Mouse (Mus musculus) neutrophil, adult 5-6 weeks (primary cell): ENCODE measurements around the gene Sez6l. TPM values are rescaled to one million over a fixed set of nuclear protein-coding genes. Genes with fewer than 3 reads are reported as not detected.
"Not testable (repeated sequence)": the region's sequence is repeated elsewhere in the genome, so short reads cannot be mapped to it uniquely, and the experiment has no call there.

ENCODE experiments used
- ATAC-seq: fragments of 151-379, 151-347 bp; 2 replicates; pipeline ENCODE4 v1.8.0; 2017; ENCODE audit warnings: mild to moderate bottlenecking, moderate TSS enrichment; ENCODE audit not compliant: insufficient number of reproducible peaks, poor library complexity, low FRiP score, severe bottlenecking; ENCODE audit errors: extremely low read depth
- total RNA-seq: library from RNA; stranded (forward); fragments of 200-1000 nt; gene quantifications from 2 replicates; pipeline ENCODE4 v1.2.3, GENCODE M21; 2017

Gene Sez6l
- total RNA-seq, 1 experiment from 2014 or later = not detected

DNA sequence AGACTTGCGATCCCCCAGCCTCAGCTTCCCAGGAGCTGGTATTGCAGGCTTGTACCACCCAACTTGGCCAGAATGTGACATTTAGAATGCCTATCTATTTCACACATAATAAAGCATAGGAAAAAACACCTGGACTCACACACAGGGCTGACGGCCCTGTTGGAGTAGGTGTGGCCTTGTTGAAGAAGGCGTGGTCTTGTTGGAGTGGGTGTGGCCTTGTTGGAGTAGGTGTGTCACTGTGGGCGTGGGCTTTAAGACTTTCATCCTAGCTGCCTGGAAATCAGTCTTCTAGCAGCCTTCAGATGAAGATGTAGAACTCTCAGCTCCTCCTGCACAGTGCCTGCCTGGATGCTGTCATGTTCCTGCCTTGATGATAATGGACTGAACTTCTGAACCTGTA is 164.2 kb downstream of the Sez6l start:
- not testable (repeated sequence) for ATAC-seq

DNA sequence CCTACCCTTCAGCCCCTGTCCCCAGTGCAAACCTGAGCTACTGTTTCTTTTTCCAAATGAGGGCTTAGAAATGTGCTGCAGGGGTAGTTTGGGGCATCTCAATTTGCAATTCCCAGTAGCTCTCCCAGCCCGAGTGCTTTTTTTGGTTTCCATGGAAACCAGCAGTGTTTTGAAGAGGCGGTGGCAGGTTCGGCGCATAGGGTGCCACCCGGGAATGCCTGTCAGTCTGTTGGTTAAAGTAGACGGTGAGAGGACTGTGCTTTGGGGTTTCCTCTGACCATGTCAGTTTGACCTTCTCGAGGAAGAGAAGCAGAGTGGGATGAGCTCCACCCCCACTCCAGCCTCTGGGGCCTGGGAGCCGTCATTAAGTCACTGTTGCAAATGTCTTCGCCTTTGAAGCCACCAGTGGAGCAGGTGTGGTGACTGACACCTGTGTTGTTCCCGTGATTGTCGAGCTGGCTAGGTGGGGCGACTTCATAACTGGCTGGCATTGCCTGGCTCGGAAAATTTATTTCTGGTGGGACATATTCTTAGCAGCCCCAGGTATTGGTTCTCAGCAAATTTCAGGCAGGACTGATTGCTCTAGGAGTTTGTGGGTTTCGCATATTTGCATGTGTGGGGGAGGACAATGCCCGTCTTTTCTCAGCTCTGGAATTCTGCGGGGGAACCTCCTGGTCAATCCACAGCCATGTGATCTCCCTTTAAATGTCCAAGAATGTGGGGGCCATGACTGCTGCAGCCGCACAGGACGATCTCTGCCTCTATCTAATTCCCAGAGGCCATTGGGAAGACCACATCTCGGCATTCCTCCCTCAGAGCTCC is 165.3 kb downstream of the Sez6l start:
- ATAC-seq = no peak

DNA sequence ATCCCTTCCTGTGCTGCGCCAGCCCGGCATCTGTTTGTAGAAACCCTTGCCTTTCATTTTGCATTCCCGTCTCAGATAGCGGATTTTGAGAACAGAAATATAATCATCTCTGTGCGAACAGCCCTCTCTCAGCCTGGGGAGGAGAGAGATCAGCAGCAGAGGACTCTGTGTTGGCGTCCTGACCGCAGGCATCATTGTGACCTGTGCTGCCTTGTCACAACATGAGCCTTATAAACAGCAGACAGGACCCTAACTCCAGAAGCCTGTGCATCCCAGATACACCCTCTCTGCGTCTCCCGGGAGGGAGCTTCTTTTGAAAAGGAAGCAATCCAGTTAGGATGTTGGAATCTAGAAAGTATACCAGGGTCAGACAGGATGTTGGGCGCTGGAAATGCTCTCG is 165.9 kb downstream of the Sez6l start:
- ATAC-seq = no peak

DNA sequence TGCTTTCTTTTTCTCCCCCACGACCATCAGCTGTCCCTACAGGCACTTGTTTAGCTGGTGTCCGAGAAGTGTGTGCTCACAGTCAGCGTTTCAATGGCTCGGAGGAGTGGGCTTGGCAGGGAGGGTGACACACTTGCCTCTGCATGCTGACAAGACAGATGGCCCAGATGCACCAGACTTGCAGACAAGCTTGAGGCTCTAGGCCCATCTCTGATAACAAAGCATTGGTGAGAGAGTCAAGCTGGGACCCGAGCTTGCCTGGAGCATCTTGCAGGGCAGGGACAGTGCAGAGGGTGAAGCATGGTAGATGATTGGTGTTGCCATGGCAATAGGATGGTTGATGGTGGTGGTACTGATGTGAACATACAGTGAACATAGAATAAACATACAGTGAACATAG is 167.7 kb downstream of the Sez6l start:
- ATAC-seq = no peak

DNA sequence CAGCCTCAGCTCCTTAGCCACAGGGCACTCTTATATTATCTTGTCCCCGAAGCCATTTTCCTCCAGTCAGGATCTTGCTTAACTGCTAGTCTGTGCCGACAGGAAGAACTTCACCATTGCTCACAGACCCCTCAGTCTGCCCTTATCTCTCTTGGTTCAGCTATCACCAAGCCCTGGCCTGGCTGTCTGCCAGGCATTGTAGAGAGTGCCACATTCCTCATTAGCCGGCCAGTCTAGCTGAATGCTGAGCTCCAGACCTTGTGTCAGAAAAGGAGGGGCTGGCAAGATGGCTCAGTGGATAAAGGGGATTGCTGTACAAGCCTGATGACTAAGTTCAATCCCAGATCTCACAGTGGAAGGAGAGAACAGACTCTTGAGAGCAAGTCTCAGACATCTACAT is 171.0 kb downstream of the Sez6l start:
- ATAC-seq = no peak

DNA sequence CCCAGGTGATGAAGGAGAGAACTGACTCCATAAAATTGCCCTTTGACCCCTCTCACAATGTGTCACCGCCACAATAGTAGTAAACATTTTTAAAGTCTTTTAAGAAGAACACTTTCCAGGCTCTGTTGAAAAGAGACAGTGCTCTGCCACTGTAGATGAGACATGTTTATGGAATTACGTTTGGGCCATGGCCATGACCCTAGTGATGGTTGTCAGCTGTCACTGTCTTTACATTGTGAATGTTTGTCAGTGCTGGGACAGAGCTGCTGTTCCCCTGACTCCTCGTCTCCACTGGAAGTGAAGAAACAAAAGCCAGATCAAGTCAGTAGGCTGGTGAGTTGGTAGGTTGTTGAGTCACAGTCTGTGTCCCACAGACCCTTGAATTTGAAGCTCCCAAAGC is 174.5 kb downstream of the Sez6l start:
- no peak for ATAC-seq

DNA sequence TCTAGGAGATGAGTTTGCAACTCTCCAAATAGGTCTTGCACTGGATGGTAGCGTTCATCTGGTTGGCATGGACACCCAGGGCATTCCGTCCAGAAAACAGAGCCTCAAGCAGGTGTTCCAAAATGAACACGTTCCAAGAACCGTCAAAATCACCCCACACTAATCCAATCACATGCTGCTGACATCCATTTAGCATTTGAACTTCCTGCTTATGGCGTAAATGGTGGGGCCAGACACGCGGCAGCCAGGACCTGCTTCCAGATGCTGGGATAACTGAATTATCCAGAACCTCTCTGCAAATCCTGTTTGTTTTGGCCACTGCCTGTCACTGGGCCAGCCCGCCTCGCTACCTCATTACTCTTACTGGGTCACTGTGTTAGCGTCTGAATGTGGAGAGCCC is 177.7 kb downstream of the Sez6l start:
- no peak for ATAC-seq

DNA sequence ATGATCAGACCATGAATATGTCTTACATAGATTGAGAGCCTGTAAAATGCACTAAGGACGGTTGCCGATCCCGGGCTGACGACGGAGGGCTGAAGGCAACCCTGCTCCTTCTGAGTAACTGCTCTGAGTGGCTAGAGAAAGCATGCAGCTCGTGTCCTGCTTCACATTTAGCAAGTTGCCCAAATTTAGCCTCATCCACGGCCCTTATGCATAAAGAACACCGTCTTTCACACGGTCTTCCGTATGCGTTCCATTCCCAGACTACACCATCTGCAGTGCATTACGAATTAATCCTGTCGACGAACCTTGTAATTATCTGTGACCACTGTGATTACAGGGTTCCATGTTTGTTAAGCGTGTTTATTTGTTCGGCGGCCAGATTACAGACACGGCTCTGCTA is 180.9 kb downstream of the Sez6l start:
- no peak for ATAC-seq

DNA sequence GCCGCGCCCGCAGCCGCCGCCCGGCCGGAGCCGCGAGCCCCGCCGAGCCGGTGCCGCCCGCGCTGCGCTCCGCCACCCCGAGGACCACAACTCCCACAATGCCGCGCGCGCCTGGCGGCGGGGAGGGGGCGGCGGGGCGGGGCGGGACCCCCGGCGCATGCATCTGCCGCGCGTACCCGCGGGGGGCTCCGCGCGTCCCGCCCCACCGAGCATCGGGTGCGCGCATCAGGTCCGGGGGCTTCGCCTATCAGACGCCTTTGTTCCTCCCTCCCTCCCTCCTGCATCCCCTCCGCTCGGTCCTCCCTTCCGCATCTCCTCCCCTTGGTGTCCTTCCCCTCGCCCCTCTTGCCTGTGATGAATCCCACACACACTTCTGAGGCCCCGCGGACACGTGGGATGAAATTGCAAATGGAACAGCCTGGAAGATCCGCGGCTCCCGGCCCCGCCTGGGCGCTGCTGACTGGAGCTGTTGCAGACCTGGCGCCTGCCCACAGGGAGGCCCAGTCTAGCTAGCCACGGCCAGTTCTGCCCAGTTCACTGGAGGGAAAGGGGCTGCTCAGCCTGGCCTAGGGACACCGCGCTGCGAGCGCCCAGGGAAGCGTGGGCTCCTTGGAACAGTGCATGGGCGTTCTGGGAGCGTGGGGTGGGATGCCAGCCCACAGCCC is 182.1 kb downstream of the Sez6l start, which contains the start of gene Asphd2:
TSS of gene Asphd2 (minus strand) at position 88 of the 665 bp plus-strand sequence.
- ATAC-seq = no peak

DNA sequence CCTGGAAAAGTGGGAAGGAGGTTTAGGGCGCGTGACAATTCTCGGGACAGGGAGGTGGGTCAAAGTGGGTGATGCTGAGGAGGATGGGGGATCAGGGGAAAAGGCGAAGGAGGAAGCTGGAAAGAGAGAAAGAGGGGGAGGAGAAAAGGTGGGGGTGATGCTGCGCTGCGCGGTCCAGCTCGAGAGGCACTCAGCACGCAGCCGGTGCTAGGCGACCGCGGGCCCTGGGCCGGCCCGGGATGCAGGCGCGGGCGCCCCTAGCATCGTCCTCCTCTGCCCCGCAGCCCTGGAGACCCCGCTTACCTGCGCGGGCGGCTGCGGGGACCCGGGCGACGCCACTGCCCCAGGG is 182.6 kb downstream of the Sez6l start:
- no peak for ATAC-seq

DNA sequence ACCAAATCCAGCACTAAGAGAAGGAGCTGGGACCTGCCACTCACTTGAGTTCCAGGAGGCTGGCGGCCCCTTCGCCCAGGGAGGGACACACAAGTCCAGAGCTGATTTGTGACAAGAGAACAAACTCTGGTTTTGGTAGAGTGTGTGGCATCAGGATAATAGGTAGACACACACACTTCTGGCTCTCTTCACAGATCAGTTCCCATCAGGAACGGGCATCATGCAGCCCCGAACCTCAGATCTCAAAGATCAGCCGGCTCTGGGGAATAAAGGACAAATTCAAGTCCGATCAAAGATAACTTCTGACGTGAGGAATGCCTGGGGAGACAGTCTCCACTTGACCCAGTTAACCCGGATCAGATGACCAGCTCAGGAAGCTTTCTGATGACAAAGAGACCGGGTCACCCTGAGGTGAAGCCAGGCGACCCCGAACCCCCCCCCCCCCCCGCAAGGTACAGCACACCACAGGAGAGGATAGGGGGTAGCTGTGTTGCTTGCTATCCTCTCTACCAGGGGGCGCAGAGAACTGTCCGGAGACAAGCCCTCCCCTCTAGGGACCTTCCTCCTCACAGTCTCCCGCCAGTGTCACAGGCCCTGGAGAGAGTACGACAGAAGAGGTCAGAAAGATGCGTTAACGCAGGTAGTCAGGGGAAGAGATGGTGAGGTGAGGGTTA is 183.1 kb downstream of the Sez6l start:
- ATAC-seq = no peak

DNA sequence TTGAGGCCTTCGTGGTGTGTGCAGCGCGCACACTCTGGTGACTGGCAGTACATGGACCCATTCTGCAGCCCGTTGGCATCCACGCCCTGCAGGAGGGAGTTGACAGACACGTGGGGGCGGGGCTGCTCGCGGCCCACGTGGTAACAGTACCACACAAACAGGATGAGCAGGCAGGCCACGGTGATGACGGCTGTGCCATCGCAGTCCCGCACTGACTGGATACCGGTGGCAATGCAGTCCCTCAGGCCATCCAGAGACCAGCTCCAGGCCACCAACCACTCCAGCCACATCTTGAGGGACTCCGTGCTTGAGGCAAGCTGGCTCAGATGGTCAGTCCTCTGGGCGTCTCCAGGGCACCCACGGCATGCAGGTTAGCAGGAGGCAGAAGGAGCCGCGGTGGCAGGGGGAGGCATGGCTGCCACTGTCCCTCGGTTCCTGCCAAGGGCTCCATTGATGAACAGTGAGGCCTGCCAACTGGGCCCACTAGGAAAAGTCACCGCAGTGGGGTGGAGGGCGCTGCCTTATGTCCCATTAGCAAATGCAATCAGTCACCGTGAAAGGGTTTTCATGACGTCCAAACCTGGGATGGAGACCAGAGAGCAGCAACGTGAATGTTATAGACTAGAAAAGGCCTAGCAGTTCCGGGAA is 185.2 kb downstream of the Sez6l start:
- ATAC-seq = no peak

DNA sequence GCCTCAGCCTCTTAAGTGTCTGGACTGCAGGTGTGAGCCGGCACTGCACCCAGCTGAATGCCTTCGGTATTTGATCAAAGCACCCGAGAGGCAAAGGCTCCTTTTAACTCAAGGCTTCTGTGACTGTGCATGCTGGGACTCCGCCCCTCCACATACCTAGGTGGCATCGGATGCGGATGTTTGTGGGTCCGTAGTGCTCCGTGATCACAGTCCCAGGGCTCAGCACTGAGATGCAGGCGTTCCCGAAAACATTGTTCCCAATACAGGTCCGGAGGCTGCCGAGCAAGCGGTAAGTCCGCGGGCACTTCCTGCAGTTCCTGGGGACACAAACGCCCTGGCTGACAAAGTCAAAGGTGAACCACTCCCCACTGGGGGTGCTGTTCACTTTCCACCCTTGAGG is 186.0 kb downstream of the Sez6l start:
- ATAC-seq = no peak

DNA sequence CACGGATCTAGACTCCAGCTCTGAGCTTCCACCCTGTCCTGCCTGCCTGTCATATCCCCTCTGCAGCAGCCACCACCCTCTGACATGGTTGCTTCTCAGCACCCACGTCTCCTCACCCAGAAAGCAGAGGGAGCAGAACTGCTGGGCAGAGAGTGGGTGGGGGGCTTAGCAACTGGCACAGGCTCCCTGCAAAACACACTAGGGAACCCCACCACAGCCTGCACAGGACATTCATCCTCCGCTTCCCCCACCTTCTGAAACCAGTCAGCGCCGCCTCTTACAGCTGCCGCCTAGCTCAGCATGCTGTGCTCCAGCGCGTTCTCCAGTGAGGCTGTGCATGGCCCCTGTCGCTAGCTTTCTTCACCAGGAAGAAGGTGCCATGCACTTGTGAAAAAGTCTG is 187.6 kb downstream of the Sez6l start:
- ATAC-seq = no peak

DNA sequence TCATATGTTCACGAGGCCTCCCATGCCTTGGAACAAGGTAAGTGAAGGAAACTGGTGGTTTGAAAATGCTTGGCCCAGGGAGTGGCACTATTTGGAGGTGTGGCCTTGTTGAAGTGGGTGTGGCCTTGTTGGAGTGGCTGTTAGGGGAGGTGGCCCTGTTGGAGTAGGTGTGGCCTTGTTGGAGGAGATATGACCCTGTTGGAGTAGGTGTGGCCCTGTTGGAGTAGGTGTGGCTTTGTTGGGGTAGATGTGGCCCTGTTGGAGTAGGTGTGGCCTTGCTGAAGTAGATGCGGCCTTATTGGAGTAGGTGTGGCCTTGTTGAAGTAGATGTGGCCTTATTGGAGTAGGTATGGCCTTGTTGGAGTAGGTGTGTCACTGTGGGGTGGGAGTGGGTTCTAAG is 191.0 kb downstream of the Sez6l start:
- ATAC-seq = no peak

DNA sequence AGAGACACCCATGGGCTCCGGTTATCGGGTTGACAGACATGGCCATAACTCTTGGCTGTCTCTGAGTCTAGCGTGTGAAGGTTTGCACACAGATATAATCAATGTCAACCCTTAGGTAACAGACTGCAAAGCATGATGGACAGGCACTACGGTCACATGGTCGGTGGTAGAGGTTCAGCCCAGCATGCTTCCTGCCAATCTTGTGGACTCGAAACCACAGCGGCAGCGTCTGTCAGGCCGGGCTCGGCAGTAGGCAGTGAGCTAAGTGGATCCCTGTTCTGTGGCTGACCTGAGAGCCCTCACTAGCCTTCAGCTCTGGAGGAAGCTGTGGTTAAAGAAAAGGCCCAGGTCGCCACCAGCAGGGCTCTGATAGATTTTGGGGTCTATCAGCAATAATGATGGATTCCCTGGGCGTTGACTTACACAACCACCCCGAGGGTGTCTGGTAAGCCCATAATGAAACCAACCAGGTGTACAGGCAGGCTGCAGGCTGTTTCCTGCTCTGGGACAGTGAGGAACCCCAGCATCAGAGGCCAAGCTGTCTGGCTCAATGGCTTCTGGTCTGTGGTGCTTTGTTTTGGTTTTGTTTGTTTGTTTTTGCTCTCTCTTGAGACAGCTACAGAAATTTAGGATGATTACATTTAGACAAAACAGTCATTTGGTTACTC is 192.0 kb downstream of the Sez6l start:
- ATAC-seq = peak; percentile 42

DNA sequence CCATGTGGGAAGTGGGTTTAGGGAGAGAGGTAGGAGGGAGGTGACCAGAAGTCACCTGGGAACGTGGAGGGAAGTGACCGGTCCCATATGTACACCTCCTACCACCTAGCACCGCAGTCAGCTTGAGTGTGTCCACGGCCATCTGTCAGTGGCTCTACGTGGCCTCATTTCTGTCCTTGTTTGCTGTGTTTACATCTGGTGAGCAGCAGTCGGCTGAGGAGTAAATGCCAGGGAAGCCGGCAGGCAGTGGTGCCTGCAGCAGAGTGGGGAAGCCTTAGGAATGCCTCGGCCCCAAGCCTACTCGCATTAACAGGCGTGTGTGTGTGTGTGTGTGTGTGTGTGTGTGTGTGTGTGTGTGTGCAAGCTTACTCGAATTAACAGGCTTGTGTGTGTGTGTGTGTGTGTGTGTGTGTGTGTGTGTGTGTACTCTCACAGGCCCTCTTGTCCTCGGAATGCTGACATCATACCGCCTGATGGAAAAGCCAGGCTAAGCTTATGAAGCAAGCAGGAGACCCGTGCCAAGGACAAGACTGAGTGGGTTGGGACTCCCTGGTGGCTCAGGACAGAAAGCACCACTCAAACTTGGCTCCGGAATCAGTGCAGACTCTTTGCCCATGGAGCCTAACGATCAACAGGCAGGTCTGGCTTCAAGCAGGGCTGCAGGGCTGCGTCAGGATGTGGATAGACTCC is 194.2 kb downstream of the Sez6l start:
- no peak for ATAC-seq

DNA sequence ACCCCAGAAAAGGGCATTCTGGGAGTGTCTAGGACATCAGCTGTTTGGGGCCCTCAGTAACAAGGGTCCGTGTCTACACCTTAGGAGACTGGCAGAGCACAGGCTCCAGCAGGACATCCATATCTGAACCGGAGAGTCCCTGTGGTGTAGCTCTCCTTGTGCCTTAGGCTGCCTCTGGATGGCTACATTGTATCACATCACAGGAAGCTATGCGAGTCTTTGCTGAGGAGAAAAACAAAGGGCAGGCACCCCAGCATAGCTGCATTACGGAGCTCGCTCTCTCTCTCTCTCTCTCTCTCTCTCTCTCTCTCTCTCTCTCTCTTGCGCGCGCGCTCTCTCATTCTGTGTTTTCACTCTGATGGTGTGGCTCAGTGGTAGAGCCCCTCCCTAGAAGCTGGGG is 194.9 kb downstream of the Sez6l start:
- no peak for ATAC-seq

DNA sequence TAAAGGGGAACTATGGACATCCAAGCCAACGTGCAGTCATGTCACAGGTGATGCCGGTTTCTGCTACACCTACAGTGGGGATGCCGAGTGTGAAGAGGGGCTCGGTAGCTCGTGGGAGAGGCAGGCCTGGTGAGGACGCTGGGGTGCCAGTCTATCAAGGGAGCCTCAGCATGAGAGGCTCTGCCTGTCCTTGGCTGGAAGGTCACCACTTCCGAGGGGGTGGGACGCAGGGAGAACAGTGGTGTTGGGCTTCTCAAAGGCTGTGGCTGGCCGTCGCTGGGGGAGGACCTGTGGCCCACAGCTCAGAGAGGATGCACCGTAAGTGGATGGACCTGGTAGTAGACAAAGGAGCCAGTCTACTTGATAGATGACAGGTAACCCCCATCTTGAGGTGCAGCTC is 195.8 kb downstream of the Sez6l start:
- no peak for ATAC-seq
